Mouse (Mus musculus) liver, postnatal 0 days (tissue): ENCODE measurements around the gene Thada.

Experiments
- CTCF ChIP-seq: sonication (generic); IDR thresholded peaks from 2 replicates; pipeline ENCODE4 v1.5.1; 2016; ENCODE audit warnings: antibody characterized with exemption, low read depth
- EP300 ChIP-seq: IDR thresholded peaks from 2 replicates; pipeline ENCODE4 v1.6.1; 2016; ENCODE audit warnings: antibody characterized with exemption, low read depth, mild to moderate bottlenecking

DNA sequence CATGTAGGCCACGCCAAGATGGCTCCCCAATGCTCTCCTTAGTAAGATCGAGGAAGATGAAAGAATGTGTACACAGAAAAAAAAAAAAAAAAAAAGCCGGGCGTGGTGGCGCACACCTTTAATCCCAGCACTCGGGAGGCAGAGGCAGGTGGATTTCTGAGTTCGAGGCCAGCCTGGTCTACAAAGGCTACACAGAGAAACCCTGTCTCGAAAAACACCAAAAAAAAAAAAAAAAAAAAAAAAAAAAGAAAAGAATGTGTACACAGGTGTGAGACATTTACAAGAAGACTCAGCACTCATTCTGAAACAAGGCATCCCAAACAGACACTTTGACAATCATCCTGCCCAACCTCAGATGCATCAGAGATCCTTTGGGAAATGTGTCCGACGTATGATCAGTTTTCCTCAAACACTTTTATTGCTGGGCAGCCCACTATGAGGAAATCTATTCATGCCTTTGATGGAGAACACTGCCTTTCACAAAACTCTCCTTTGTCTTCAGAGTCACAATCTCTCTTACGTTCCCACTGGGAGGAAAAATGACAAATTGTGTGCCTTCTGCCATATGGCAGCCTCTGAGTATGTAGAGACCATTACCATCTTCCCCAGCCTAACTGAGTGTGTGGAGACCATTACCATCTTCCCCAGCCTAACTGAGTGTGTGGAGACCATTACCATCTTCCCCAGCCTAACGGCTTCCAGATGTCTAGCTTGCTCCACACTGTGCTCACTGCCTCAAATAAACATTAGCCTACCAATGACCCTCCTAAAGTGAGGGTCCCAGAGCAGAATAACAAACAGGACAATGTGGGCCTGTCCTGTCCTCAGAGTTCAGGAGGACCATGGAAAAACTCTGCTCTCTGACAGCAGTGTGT lies 138.7 kb downstream of the Thada start:
- TF ChIP-seq CTCF, result no peak
- TF ChIP-seq EP300, result no peak
